Mouse (Mus musculus) lung, postnatal 10 days (tissue): ENCODE results near the gene Cdc42ep4.

Experiments used
- DNase-seq: peaks from one replicate; pipeline ENCODE4 v3.0.0; 2021

Gene Cdc42ep4

GRCm38 (mm10) chr11:113717767-113718424, 33.8 kb downstream of the Cdc42ep4 start:
- peak; percentile 81 for DNase-seq

GRCm38 (mm10) chr11:113716132-113716531, 35.5 kb downstream of the Cdc42ep4 start:
- no peak for DNase-seq

GRCm38 (mm10) chr11:113715078-113715674, 36.5 kb downstream of the Cdc42ep4 start:
- no peak for DNase-seq

- no peak for DNase-seq
Observed at GRCm38 (mm10) chr11:113711061-113711460, 40.6 kb downstream of the Cdc42ep4 start.

- no peak for DNase-seq
Observed at GRCm38 (mm10) chr11:113710257-113710777, 41.4 kb downstream of the Cdc42ep4 start.

GRCm38 (mm10) chr11:113709731-113710256, 41.9 kb downstream of the Cdc42ep4 start, which contains the start of gene Cpsf4l:
Gene Cpsf4l, minus strand, starts transcription at chr11:113710017.
- DNase-seq, result peak; percentile 57

- DNase-seq, result no peak
Observed at GRCm38 (mm10) chr11:113709272-113709671, 42.4 kb downstream of the Cdc42ep4 start.

- no peak for DNase-seq
Observed at GRCm38 (mm10) chr11:113708629-113709213, 43.0 kb downstream of the Cdc42ep4 start.

GRCm38 (mm10) chr11:113705966-113706652, 45.6 kb downstream of the Cdc42ep4 start:
- no peak for DNase-seq

- peak; percentile 84 for DNase-seq
Observed at GRCm38 (mm10) chr11:113703758-113704157, 47.9 kb downstream of the Cdc42ep4 start.

GRCm38 (mm10) chr11:113699643-113700042, 52.0 kb downstream of the Cdc42ep4 start:
- DNase-seq, result no peak

GRCm38 (mm10) chr11:113698013-113698545, 53.6 kb downstream of the Cdc42ep4 start:
- peak; percentile 66 for DNase-seq

GRCm38 (mm10) chr11:113697571-113697970, 54.1 kb downstream of the Cdc42ep4 start:
- no peak for DNase-seq

GRCm38 (mm10) chr11:113691851-113692250, 59.8 kb downstream of the Cdc42ep4 start:
- no peak for DNase-seq

GRCm38 (mm10) chr11:113691318-113691717, 60.4 kb downstream of the Cdc42ep4 start:
- no peak for DNase-seq

GRCm38 (mm10) chr11:113690506-113690905, 61.2 kb downstream of the Cdc42ep4 start:
- DNase-seq, result no peak

GRCm38 (mm10) chr11:113687031-113687430, 64.7 kb downstream of the Cdc42ep4 start:
- peak; percentile 59 for DNase-seq

- DNase-seq, result no peak
Observed at GRCm38 (mm10) chr11:113684707-113685426, 66.8 kb downstream of the Cdc42ep4 start.

GRCm38 (mm10) chr11:113683957-113684706, 67.5 kb downstream of the Cdc42ep4 start, which contains the start of the genes Fam104a and D11Wsu47e:
Gene Fam104a, minus strand, starts transcription at chr11:113684155.
Gene D11Wsu47e, plus strand, starts transcription at chr11:113684412.
- peak; percentile 97 for DNase-seq

GRCm38 (mm10) chr11:113683627-113683956, 68.1 kb downstream of the Cdc42ep4 start:
- DNase-seq, result no peak
